Mouse (Mus musculus) cortical plate, adult 2 months (tissue): Measurements from ENCODE around the gene Fam198a.

Source experiments
- CTCF ChIP-seq: fragments of 200-500 bp; IDR thresholded peaks from 2 replicates; pipeline ENCODE4 v1.5.1; 2011; ENCODE audit warnings: mild to moderate bottlenecking, control low read depth, low read length; ENCODE audit not compliant: insufficient read depth; ENCODE audit errors: extremely low read depth
- POLR2A ChIP-seq: fragments of 200-500 bp; IDR thresholded peaks from 2 replicates; pipeline ENCODE4 v1.6.1; 2011; ENCODE audit warnings: mild to moderate bottlenecking, low read length, control low read depth; ENCODE audit not compliant: insufficient read depth; ENCODE audit errors: extremely low read depth

DNA sequence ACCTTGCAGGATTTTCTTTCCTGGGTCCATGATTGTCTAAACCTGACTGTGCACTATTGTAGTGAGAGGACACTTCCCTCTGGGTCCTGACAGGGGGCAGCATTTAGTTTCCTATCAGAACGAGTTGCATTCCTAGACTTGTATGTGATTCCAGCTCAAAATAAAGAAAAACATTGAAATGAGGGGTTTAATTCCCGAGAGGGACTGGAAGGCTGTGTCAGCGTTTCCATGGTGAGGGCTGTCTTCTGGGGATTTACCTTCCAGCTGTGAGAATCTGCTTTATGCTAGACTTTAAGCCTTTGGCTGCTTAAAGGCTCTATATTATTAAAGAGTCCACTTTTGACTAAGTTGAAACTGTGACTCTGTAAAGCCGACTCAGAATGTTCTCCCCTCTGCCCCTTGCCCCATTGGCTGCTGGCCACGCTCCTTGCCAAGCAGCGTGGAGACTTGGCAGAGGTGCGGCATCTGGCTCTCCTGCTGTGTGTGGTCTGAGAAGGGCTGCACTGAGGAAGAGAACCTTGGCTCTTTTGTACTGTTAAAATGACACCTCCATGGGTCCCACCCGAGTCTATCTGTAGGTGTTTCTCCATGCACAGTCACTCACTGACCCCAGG lies 68.1 kb downstream of the Fam198a start:
- TF ChIP-seq CTCF = peak; percentile 83
- TF ChIP-seq POLR2A = no peak
